Mouse (Mus musculus) olfactory bulb, adult 2 months (tissue): ENCODE data around the gene Arhgap9. TPM values are rescaled to one million over a fixed set of nuclear protein-coding genes. Genes with fewer than 3 reads are reported as not detected.

ENCODE experiments used
- H3K27ac ChIP-seq: fragments of 200-500 bp; 2 replicates; pipeline ENCODE4 v1.5.1; 2012; ENCODE audit warnings: low read depth, low read length; ENCODE audit not compliant: insufficient read depth
- H3K4me1 ChIP-seq: fragments of 200-500 bp; 2 replicates; pipeline ENCODE4 v1.6.1; 2012; ENCODE audit warnings: low read length; ENCODE audit not compliant: control insufficient read depth, insufficient read depth
- H3K4me3 ChIP-seq: fragments of 200-500 bp; 2 replicates; pipeline ENCODE4 v1.5.1; 2012; ENCODE audit warnings: mild to moderate bottlenecking, low read depth, low read length, moderate library complexity; ENCODE audit not compliant: insufficient read depth
- CTCF ChIP-seq: fragments of 200-500 bp; IDR thresholded peaks from 2 replicates; pipeline ENCODE4 v1.5.1; 2012; ENCODE audit warnings: low read depth, mild to moderate bottlenecking, low read length, moderate library complexity; ENCODE audit not compliant: insufficient read depth
- POLR2A ChIP-seq: fragments of 200-500 bp; IDR thresholded peaks from 2 replicates; pipeline ENCODE4 v1.6.1; 2012; ENCODE audit warnings: mild to moderate bottlenecking, low read depth, low read length, moderate library complexity; ENCODE audit not compliant: insufficient read depth
- WGBS: fragments of 180-500 bp; shearing (Covaris S2); methylation state at CpG from one replicate; pipeline ENCODE4 v1.1.7; 2018; 5-methylcytosine and 5-hydroxymethylcytosine counted together
- polyA plus RNA-seq: library from polyadenylated mRNA; stranded (reverse); fragments of >200 nt; gene quantifications from 2 replicates; pipeline ENCODE4 v1.2.4, GENCODE M21; 2012; ENCODE audit warnings: low replicate concordance; ENCODE audit not compliant: missing spikeins, insufficient read depth, insufficient read length

The Arhgap9 gene
- polyA plus RNA-seq, 1 experiment, result not detected

DNA sequence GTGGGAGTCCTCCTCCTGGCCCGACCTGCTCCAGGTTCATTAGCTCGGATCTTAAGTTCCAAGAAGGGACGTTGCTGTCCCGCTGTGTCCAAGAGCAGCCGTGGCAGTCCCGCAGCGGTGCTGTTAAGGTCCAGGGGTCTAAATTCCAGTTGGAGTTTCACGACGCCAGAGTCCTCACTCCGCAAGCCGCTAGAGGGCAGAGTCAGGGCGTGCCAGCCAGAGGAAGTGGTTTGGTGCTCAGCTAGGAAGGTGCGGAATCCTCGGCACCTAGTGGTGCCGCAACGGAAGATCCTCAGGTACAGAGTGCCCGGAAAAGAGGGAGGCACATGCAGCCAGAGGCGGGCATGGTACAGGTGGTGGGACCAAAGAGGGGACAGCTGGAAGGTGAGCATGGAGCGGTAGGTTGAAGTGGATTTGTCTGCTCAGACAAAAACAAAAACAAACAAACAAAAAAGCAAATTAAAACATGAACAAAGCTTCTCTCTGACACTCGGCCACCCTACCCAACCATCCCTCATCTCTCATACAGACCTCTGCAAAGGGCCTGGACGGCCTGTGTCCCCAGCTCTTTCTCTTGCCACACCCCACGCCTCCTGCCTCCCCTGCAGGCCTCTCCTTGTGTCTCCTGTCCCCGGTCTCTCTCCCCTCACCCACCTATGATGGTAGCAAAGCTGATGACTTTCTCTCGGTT is 29.0 kb downstream of the Arhgap9 start:
- H3K4me1 ChIP-seq, result peaks cover 37% of the 10 kb centered on the region
- H3K4me3 ChIP-seq, result peak overlapping the region; percentile 36
- no peak for TF ChIP-seq POLR2A
- TF ChIP-seq CTCF, result peak; percentile 61; the same call in 1 of the 2 replicates
- H3K27ac ChIP-seq, result no peak overlapping the region; the same call in 1 of the 2 replicates
- WGBS, result 14% methylated on average over 24 of the region's 24 CpGs

DNA sequence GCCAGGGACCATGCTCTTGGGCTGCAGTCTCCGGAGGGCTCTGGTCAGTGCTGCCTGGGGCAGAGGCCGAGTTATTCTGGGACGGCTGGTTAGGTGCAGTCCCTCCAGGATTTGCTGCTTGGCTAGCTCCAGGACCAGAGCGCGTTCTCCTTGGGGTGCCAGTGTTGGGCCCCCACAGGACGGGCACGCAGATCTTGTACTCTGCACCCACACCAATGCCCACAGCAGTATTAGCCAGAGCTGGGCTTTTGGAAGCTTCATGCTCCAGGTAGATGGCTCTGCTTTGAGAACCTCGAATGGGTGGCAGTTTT is 29.5 kb downstream of the Arhgap9 start:
- peaks cover 41% of the 10 kb centered on the region for H3K4me1 ChIP-seq
- no peak overlapping the region for H3K27ac ChIP-seq
- 88% methylated on average over 8 of the region's 8 CpGs for WGBS
- TF ChIP-seq POLR2A (no peak), CTCF (no peak)
- H3K4me3 ChIP-seq, result no peak overlapping the region

DNA sequence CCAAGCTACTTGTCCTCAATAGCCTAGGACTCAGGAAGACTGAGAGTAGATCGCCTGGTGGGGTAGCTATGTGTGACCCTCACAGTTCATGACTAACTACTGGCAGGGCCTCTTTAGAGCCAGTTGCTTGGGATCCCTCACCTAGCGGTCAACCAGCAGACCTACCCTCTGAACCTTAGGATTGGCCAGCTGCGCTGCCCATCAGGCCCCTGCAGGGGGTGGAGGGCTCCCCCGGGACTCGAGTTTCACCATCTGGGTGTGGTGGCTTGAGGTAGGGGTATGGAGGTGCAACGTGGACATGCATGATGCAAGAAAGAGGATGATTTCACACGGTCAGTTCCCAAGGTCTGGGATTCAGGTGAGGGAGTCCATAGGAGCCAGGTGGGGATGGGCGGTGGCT is 30.0 kb downstream of the Arhgap9 start:
- 80% methylated on average over 8 of the region's 8 CpGs for WGBS
- Histone ChIP-seq H3K4me3 (no peak overlapping the region), H3K4me1 (peaks cover 41% of the 10 kb centered on the region), H3K27ac (no peak overlapping the region)
- TF ChIP-seq POLR2A (no peak), CTCF (no peak)

DNA sequence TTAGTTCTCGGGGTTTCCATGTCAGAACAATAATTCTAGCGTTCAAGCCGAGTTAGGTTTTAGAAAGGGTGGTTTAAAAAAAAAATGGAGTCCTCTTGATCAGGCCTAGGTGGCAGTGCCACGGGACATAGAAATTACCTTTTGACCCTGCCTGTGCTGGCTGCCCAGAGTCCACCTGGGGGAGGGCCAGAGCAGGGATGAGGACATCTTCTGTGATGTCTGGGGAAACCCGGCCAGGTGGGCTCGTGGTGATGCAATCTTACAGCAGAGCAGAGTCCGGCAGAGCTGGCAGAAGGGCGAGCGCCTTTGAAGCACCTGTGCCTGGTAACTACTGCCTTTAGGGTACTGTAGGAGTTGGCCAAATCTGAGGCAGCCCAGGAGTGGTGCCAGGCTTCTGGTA is 30.4 kb downstream of the Arhgap9 start:
- TF ChIP-seq POLR2A (no peak), CTCF (no peak)
- H3K4me3 ChIP-seq, result no peak overlapping the region
- WGBS, result 92% methylated on average over 9 of the region's 9 CpGs
- no peak overlapping the region for H3K27ac ChIP-seq
- peaks cover 44% of the 10 kb centered on the region for H3K4me1 ChIP-seq

DNA sequence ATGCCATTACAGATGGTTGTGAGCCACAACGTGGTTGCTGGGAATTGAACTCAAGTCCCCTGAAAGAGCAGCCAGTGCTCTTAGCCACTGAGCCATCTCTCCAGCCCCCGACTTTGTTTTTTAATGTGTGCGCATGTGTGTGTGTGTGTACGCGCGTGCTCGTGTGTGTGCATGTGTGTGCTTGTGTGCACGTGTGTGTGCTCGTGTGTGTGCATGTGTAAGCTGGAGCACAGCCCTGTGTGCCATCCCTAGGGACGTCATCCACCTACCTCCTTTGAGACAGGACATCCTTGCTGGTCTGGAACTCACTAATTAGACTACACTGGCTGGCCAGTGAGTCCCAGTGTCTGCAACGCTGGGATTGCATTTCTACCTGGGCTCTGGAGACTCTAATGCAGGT is 31.0 kb downstream of the Arhgap9 start:
- Histone ChIP-seq H3K4me1 (peaks cover 49% of the 10 kb centered on the region), H3K27ac (no peak overlapping the region), H3K4me3 (no peak overlapping the region)
- no peak for TF ChIP-seq CTCF
- no peak for TF ChIP-seq POLR2A
- WGBS, result 92% methylated on average over 11 of the region's 11 CpGs

DNA sequence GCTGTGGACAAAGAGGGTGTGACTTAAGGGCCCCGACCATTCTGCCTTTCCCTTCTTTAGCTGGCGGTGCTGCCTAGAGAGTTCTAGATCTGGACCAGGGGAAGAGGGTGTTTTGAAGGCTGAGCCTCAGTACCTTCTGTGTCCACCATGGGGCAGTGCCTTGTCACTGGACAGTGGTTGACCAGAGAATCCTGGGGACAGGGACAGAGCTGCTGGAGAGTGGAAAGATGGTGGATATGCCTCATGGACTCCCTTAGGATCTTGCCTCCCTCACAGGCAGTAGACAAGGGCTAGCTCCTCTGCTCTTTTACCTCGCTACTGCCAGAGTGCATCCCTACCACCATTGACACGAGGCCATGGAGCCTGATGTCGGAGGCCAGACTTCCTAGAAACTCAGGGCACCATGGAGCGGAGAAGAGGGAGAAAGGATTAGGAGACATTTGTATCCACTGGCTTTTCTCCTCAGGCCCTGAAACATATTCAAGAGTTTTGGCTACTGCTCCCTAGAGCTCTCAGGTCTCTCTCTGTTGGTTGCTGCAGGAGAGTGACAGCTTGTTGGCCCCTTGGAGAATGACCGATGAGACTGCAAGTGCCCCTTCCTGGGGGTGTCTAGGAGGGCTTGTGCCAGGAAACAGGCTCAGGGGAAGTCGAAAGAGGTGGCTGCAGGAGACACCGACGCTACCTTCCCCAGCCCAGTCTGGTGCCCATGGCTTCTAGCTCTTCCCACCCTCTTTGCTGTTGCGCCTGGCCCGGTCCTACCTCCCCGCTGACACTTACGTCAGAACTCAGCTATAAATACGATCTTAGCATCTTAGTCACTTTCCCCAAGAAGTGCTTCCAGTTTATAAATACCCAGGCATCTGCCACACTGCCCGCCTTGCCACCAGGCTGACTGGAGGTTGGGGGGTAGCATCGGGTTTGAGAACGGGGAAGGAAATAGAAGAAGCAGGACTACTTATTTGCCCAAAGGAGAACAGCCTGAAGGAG is 32.4 kb downstream of the Arhgap9 start, which contains the start of gene Inhbe:
TSS of gene Inhbe (minus strand) at position 503 of the 987 bp plus-strand sequence.
- peaks cover 49% of the 10 kb centered on the region for H3K4me1 ChIP-seq
- peak within 1 kb of the TSS; percentile 98 for H3K27ac ChIP-seq
- WGBS, result 48% methylated on average over 18 of the region's 18 CpGs
- TF ChIP-seq CTCF (no peak), POLR2A (no peak)
- no peak within 1 kb of the TSS for H3K4me3 ChIP-seq

DNA sequence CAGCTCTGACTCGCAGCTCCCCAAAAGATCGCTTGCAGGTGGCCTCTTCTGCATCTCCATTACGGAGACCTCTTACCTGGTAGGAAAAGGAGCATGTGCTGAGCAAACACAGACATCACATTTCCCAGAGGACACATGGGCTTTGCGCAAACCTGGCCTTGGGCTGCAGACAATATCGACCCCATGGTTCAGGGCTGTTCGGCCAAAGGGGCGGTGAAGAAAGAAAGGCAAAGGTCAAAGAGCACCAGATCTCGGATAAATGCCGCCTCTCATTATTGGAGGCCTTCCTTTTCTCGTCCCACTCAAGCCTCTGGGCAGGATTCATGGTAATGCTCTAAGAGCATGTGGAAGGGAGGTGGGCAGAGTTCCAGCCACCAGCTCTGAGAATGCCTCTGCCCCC is 33.6 kb downstream of the Arhgap9 start:
- 64% methylated on average over 10 of the region's 10 CpGs for WGBS
- H3K27ac ChIP-seq, result peak overlapping the region; percentile 98

DNA sequence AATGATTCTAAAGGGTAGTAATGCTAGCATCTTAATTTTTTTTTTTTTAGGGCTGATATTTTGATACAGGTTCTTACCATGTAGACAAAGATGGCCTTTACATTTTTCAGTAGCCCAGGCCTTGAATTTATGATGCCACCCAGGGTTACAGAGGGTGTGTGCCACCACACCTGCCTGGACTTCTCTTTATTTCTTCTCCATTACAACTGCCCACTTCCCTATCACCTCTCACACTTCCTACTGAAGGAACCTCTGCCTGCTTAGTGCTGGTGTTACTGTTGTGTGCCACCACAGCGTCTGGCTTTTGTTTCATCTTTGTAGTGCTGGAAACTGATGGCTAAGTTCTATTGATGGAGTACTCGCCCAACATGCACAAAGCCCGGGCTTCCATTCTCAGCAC is 39.0 kb downstream of the Arhgap9 start:
- WGBS, result 84% methylated on average over 3 of the region's 3 CpGs
- TF ChIP-seq POLR2A (no peak), CTCF (no peak)
- Histone ChIP-seq H3K27ac (no peak overlapping the region), H3K4me1 (peaks cover 12% of the 10 kb centered on the region), H3K4me3 (no peak overlapping the region)

More for the DNA sequence above, 33.6 kb downstream of the Arhgap9 start:
- Histone ChIP-seq H3K4me3 (no peak overlapping the region), H3K4me1 (peaks cover 46% of the 10 kb centered on the region)
- TF ChIP-seq CTCF, result no peak

DNA sequence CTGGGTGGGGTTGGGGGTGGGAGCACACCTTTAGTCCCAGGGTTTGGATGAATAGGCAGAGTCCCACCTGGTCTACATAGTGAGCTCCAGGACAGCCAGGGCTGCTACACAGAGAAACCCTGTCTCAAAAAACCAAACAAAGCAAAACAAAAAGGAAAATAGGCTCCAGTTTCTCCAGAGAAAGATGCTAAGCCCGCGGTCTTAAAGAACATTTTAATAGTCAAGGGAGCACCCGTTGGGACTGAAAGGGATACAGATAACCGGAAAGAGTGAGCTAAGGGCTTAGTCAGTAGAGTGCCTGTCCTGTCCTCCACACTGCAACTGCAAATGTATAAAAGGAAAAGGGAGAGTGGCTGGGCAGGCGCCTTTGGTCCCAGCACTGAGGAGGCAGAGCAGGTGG is 45.4 kb downstream of the Arhgap9 start:
- H3K4me1 ChIP-seq, result peaks cover 9% of the 10 kb centered on the region
- H3K27ac ChIP-seq, result no peak overlapping the region
- TF ChIP-seq POLR2A, result no peak
- no peak for TF ChIP-seq CTCF
- H3K4me3 ChIP-seq, result no peak overlapping the region
- 60% methylated on average over 5 of the region's 5 CpGs for whole genome bisulfite sequencing
